Mouse (Mus musculus): ENCODE results near the gene Cacnb3. TPM values are rescaled to one million over a fixed set of nuclear protein-coding genes. Genes with fewer than 3 reads are reported as not detected.

Gene Cacnb3
- total RNA-seq, 1 experiment: 32.0 TPM

DNA sequence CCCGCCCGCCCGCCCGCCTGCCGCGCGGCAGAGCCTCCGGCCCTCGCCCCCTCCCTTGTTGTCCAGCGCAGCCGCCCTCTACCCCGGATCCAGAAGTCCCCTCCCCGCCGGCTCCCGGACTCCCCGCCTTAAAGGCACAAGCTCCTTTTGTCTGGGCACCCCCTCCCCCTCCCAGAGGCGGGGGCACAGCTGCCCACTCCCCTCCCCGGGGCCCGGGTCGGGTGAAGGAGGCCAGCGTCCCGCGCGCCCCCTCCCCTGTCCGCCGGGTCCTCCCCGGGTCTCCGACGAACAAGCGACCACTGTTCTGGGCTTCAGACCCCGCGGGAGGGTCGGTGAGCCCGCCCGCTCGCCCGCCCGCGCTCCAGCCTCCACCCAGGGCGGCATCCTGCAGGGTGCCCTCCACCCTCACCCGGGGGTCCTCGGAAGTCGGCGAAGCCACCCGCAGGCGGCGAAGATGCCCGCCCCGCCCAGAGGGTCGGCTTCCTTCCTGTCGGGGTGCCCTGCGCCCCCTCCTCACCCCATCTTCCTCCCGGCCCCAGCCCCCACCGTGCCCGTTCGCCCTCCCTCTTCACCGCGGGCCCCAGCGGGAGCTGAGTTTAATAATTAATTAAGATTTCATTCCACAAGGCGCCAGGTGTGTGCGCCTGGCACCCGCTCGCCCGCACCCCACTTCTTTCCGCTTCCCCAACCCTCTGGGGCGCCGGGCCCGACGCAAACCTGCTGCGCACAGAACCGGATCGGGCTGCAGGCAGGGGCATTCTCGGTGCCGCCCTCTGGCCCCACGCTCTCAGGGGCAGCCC is 21.1 kb upstream of the Cacnb3 start, which contains the start of gene Adcy6:
Gene Adcy6, minus strand, starts transcription at position 746 of the 800 bp plus-strand sequence.
- Histone ChIP-seq H3K9me3 (ENCODE audit: control insufficient read depth, insufficient read depth, low read depth, low read length) (no peaks in the 10 kb centered on the region), H3K4me3 (ENCODE audit: insufficient read depth in 1 of 2, low read depth in 1 of 2, low read length in 2 of 2, poor library complexity in 1 of 2, severe bottlenecking in 1 of 2) (peak within 1 kb of the TSS; percentile 84 to 85), H3K4me1 (ENCODE audit: control insufficient read depth in 2 of 2, insufficient read depth in 2 of 2, low read length in 2 of 2, poor library complexity in 1 of 2) (peaks cover 0 to 2% of the 10 kb centered on the region in 2 experiments; a peak in 1 of 4 replicates), H3K9ac (ENCODE audit: insufficient read depth, low read depth, low read length, poor library complexity, severe bottlenecking) (peak within 1 kb of the TSS; percentile 68), H3K27ac (ENCODE audit: insufficient read depth, low read depth, low read length, poor library complexity, severe bottlenecking) (no peak within 1 kb of the TSS), H3K36me3 (ENCODE audit: control insufficient read depth, insufficient read depth, low read length, poor library complexity, severe bottlenecking) (no peaks in the 10 kb centered on the region)
- in situ Hi-C loops (cut with MboI; ENCODE audit: low sequenced_read_pairs in 2 of 2, unreplicated experiment in 2 of 2): no loop called here
- TF ChIP-seq HCFC1 (IDR thresholded peaks at IDR 0.05; ENCODE audit: borderline replicate concordance, insufficient read depth, low read length) (no peak), ZNF384 (IDR thresholded peaks at IDR 0.05; ENCODE audit: low read depth, low read length) (no peak), ZC3H11A (IDR thresholded peaks at IDR 0.05; ENCODE audit: borderline replicate concordance, low read depth, low read length) (no peak), MAFK (IDR thresholded peaks at IDR 0.05; ENCODE audit: insufficient read depth, low read depth, low read length) (no peak), CHD2 (IDR thresholded peaks at IDR 0.05; ENCODE audit: low read depth, low read length) (no peak)
- DNase-seq (ENCODE audit: low read depth, low spot score): no peak

DNA sequence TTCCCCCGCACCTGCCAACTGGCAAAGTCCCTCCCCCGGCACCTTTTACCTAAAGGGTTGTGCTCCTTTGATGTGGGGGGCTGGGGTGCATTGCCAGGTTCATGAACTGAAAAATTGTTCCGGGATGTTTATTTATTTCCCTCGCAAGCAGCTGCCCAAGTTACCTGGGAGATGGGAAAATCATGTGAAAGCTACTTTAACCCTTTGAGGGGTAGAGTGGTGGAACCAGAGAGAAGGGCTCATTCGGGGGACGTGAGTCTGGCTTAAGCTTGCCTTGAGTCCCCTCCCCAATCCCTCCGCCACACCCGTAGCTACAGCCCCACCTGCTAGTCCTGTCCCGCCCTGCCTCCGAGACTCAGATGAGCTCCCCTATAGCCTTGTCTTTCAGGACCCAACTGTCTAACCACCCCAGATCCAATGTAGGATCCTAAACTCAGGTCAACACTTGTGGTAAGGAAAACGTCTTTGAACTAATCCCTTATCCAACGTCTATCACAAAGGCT is 20.5 kb upstream of the Cacnb3 start:
- H3K27ac ChIP-seq (ENCODE audit: insufficient read depth, low read depth, low read length, poor library complexity, severe bottlenecking): no peak overlapping the region
- no peaks in the 10 kb centered on the region for H3K9me3 ChIP-seq (ENCODE audit: control insufficient read depth, insufficient read depth, low read depth, low read length)
- TF ChIP-seq HCFC1 (IDR thresholded peaks at IDR 0.05; ENCODE audit: borderline replicate concordance, insufficient read depth, low read length): no peak
- no peak for TF ChIP-seq ZC3H11A (IDR thresholded peaks at IDR 0.05; ENCODE audit: borderline replicate concordance, low read depth, low read length)
- TF ChIP-seq ZNF384 (IDR thresholded peaks at IDR 0.05; ENCODE audit: low read depth, low read length): no peak
- no peak for TF ChIP-seq CHD2 (IDR thresholded peaks at IDR 0.05; ENCODE audit: low read depth, low read length)
- TF ChIP-seq MAFK (IDR thresholded peaks at IDR 0.05; ENCODE audit: insufficient read depth, low read depth, low read length): no peak
- H3K4me3 ChIP-seq (ENCODE audit: insufficient read depth in 1 of 2, low read depth in 1 of 2, low read length in 2 of 2, poor library complexity in 1 of 2, severe bottlenecking in 1 of 2): peak overlapping the region; percentile 84 to 85
- peak overlapping the region; percentile 68 for H3K9ac ChIP-seq (ENCODE audit: insufficient read depth, low read depth, low read length, poor library complexity, severe bottlenecking)
- no peaks in the 10 kb centered on the region for H3K36me3 ChIP-seq (ENCODE audit: control insufficient read depth, insufficient read depth, low read length, poor library complexity, severe bottlenecking)
- DNase-seq (ENCODE audit: low read depth, low spot score): no peak
- in situ Hi-C loops (cut with MboI; ENCODE audit: low sequenced_read_pairs in 2 of 2, unreplicated experiment in 2 of 2): no loop called here
- peaks cover 0 to 2% of the 10 kb centered on the region in 2 experiments; a peak in 1 of 4 replicates for H3K4me1 ChIP-seq (ENCODE audit: control insufficient read depth in 2 of 2, insufficient read depth in 2 of 2, low read length in 2 of 2, poor library complexity in 1 of 2)

DNA sequence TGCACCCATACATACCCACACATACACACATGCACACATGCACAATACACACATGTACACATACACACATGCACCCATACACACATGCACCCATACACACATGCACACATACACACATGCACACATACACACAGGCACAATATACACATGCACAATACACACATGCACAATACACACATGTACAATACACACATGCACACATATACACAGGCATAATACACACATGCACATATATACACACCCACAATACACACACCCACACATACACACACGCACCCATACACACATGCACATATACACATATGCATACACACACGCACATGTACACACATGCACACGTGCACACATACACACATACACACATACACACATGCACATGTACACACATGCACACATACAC is 18.4 kb upstream of the Cacnb3 start:
- Histone ChIP-seq H3K9me3 (ENCODE audit: control insufficient read depth, insufficient read depth, low read depth, low read length) (no peaks in the 10 kb centered on the region), H3K4me3 (ENCODE audit: insufficient read depth in 1 of 2, low read depth in 1 of 2, low read length in 2 of 2, poor library complexity in 1 of 2, severe bottlenecking in 1 of 2) (no peak overlapping the region), H3K36me3 (ENCODE audit: control insufficient read depth, insufficient read depth, low read length, poor library complexity, severe bottlenecking) (no peaks in the 10 kb centered on the region), H3K9ac (ENCODE audit: insufficient read depth, low read depth, low read length, poor library complexity, severe bottlenecking) (no peak overlapping the region), H3K27ac (ENCODE audit: insufficient read depth, low read depth, low read length, poor library complexity, severe bottlenecking) (no peak overlapping the region), H3K4me1 (ENCODE audit: control insufficient read depth in 2 of 2, insufficient read depth in 2 of 2, low read length in 2 of 2, poor library complexity in 1 of 2) (peaks cover 0 to 5% of the 10 kb centered on the region in 2 experiments; a peak in 1 of 4 replicates)
- in situ Hi-C loops (cut with MboI; ENCODE audit: low sequenced_read_pairs in 2 of 2, unreplicated experiment in 2 of 2): no loop called here
- TF ChIP-seq ZNF384 (IDR thresholded peaks at IDR 0.05; ENCODE audit: low read depth, low read length) (no peak), CHD2 (IDR thresholded peaks at IDR 0.05; ENCODE audit: low read depth, low read length) (no peak), ZC3H11A (IDR thresholded peaks at IDR 0.05; ENCODE audit: borderline replicate concordance, low read depth, low read length) (no peak), HCFC1 (IDR thresholded peaks at IDR 0.05; ENCODE audit: borderline replicate concordance, insufficient read depth, low read length) (no peak), MAFK (IDR thresholded peaks at IDR 0.05; ENCODE audit: insufficient read depth, low read depth, low read length) (no peak)
- no peak for DNase-seq (ENCODE audit: low read depth, low spot score)

DNA sequence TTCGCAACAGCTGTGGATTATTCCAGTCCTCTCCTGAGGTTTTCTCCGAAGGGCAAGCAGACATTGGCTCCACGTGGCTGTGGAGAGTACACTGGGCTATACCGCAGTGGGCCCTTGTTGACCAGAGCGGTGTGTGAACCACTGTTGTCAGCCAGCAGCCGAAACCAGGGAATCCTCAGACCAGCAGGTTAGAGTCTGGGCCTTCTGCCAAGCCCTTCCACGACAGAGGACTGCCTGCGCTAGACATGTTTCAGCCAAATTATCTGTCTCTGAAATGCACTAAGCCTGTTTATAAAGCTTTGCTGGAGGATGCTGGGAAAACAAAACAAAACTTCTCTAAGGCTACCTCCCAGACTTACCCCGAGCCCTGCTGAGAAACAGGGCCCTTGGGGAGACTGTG is 16.1 kb upstream of the Cacnb3 start:
- Histone ChIP-seq H3K36me3 (ENCODE audit: control insufficient read depth, insufficient read depth, low read length, poor library complexity, severe bottlenecking) (no peaks in the 10 kb centered on the region), H3K27ac (ENCODE audit: insufficient read depth, low read depth, low read length, poor library complexity, severe bottlenecking) (no peak overlapping the region), H3K9me3 (ENCODE audit: control insufficient read depth, insufficient read depth, low read depth, low read length) (no peaks in the 10 kb centered on the region), H3K4me3 (ENCODE audit: insufficient read depth in 1 of 2, low read depth in 1 of 2, low read length in 2 of 2, poor library complexity in 1 of 2, severe bottlenecking in 1 of 2) (no peak overlapping the region), H3K4me1 (ENCODE audit: control insufficient read depth in 2 of 2, insufficient read depth in 2 of 2, low read length in 2 of 2, poor library complexity in 1 of 2) (peaks cover 0 to 5% of the 10 kb centered on the region in 2 experiments; a peak in 1 of 4 replicates), H3K9ac (ENCODE audit: insufficient read depth, low read depth, low read length, poor library complexity, severe bottlenecking) (no peak overlapping the region)
- TF ChIP-seq MAFK (IDR thresholded peaks at IDR 0.05; ENCODE audit: insufficient read depth, low read depth, low read length): no peak
- no peak for TF ChIP-seq HCFC1 (IDR thresholded peaks at IDR 0.05; ENCODE audit: borderline replicate concordance, insufficient read depth, low read length)
- no peak for TF ChIP-seq ZC3H11A (IDR thresholded peaks at IDR 0.05; ENCODE audit: borderline replicate concordance, low read depth, low read length)
- no peak for TF ChIP-seq CHD2 (IDR thresholded peaks at IDR 0.05; ENCODE audit: low read depth, low read length)
- in situ Hi-C loops (cut with MboI; ENCODE audit: low sequenced_read_pairs in 2 of 2, unreplicated experiment in 2 of 2): no loop called here
- DNase-seq (ENCODE audit: low read depth, low spot score): no peak

Measured in ES-E14 (cell line).